Comparison of ENCODE assay signal across 11 mouse cellular contexts in the genomic region with DNA sequence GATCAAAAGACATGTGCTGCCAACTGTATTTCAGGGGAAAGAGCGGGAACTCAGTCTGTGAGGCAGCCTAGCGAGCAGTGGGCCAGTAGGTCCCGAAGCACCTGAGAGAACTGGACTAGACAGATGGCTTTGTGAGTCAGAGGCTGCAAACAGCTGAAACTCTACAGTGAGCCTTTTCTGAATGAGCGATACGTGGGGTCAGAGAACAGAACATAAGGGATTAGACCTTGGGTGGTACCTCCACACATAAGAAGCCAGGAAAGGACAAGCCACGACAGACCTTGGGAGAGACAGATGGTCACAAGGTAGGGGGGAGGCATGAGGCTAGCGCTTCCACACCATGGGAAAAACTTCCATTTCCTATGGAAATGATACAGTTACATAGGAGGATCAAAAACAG. TPM values are rescaled to one million over a fixed set of nuclear protein-coding genes. Genes with fewer than 3 reads are reported as not detected.
"Had no signal": no experiment of that assay in that cellular context is flagged by ENCODE, and none has a peak within 500 bp of the region (broad histone marks: within the 10 kb centered on the region; RNA-seq: fewer than 3 reads in every experiment).

No protein-coding gene starts in this region.

- DNase-seq: kidney, postnatal 10 days; kidney, postnatal 4 days; left cerebral cortex, postnatal 4 days; lung, adult 2 months; lung, postnatal 4 days; spleen, adult 18-20 months; thymus, adult 2 months; thymus, postnatal 25 days had no signal

RNA-seq across cellular contexts. Expression of gene Ctnna3, which starts 58.4 kb away (rescaled TPM):
- total RNA-seq: megakaryocyte, adult 5-6 weeks; monocyte, adult 5-6 weeks; neutrophil, adult 5-6 weeks had no signal
